In the genomic region with DNA sequence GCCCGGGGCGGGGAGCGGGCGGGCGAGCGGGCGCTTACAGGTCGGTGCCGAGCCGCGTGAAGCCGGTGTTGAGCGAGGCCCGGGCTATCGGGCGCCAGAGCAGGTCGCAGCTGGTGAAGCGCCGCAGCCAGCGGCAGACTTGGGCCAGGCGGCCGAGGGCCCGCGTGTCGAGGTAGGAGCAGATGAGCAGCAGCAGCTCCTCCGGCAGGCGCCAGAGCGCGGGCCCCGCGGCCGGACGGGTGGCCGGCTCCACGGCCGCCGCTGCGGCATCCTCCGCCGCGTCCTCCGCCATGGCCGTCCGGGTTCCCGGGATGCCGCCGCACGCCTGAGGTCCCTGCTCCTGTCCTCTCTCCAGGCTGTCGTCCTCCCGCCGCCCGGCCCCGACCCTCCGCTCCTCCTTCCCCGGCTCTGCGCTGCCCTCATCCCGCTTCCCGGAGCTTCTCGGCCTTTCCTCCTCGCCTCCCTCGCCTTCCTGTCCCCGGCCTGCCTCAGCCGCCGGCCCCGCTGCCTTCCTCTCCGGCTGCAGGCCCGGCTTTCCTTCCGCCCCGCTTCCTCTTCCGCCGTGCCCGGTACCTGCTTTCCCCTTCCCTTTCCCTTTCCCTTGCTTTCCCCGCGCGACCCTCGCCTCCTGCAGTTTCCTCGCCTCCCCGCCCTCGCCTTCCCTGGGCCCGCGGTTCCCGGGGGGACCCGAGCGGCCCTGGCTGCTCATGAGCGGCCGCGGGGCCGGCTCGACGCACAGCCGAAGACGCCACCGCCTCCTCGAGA, we compare ENCODE assay signal across 8 mouse cellular contexts. TPM values are rescaled to one million over a fixed set of nuclear protein-coding genes. Genes with fewer than 3 reads are reported as not detected.
DNase-seq lines count a peak whose midpoint lies in the region; TF ChIP-seq lines count a peak whose summit lies in the region.

Fbxw4 (minus strand) TSS at position 575 of the 765 bp plus-strand sequence.

- DNase-seq in adipocyte (ENCODE audit: low spot score): peak; percentile 75
- peak; percentile 74 for DNase-seq in gastrocnemius, postnatal 14 days
- peak; percentile 82 for DNase-seq in induced T-regulatory cell, adult 2 months (ENCODE audit: low read depth)
- peak; percentile 74 to 77 for DNase-seq in left cerebral cortex, adult 2 months (ENCODE audit: extremely low spot score in 1 of 2, low spot score in 2 of 2)
- DNase-seq in lung, postnatal 4 days: peak; percentile 79 to 82
- DNase-seq in retina, postnatal 7 days (ENCODE audit: low read depth, low spot score): peak; percentile 40
- peak; percentile 56 for DNase-seq in urinary bladder, postnatal 14 days (ENCODE audit: low spot score)

- H3K4me1 ChIP-seq in cortical plate, adult 2 months (ENCODE audit: control insufficient read depth, insufficient read depth, low read length): peaks cover 1% of the 10 kb centered on the region; the same call in 1 of the 2 replicates

- H3K27ac ChIP-seq in cortical plate, adult 2 months (ENCODE audit: insufficient read depth, low read length): peak within 1 kb of the TSS; percentile 96
- H3K27ac ChIP-seq in left cerebral cortex, adult 2 months: peak within 1 kb of the TSS; percentile 93

- no peak for TF ChIP-seq CTCF in cortical plate, adult 2 months (IDR thresholded peaks at IDR 0.05; ENCODE audit: extremely low read depth, insufficient read depth, low read length)
- TF ChIP-seq CTCF in left cerebral cortex, adult 2 months (IDR thresholded peaks at IDR 0.05): no peak

- intact Hi-C loops in gastrocnemius, postnatal 14 days (cut with DNase I; ENCODE audit: low total_unique reads): no loop called here
- intact Hi-C loops in left cerebral cortex, adult 2 months (cut with DNase I): loop anchor here (5.0 kb wide), 1 partner anchor 87 kb away; the partner anchor contains the start of gene Npm3

- H3K4me3 ChIP-seq in cortical plate, adult 2 months (ENCODE audit: insufficient read depth, low read length): peak within 1 kb of the TSS; percentile 40
- H3K4me3 ChIP-seq in left cerebral cortex, adult 2 months: peak within 1 kb of the TSS; percentile 86

- no peak for TF ChIP-seq POLR2A in cortical plate, adult 2 months (IDR thresholded peaks at IDR 0.05; ENCODE audit: extremely low read depth, insufficient read depth, low read length)

RNA-seq across cellular contexts. Expression of gene Fbxw4, which starts in this region (rescaled TPM):
- 57.5 and 57.8 TPM in 2 replicates for polyA plus RNA-seq in cortical plate, adult 2 months (2012; rRNA removed)
- 10 to 100 TPM; 18.9 to 19.8 TPM for total RNA-seq in gastrocnemius, postnatal 14 days (2021)
- total RNA-seq in left cerebral cortex, adult 2 months (2021): 10 to 100 TPM; 41.2 to 41.7 TPM

Comparison
In these comparisons a context has a peak if more than half of its experiments do, and no peak if none do; other contexts are left out.
1. Peak in every context shown above with its lines: DNase-seq, H3K4me3 ChIP-seq and H3K27ac ChIP-seq.